Mouse (Mus musculus) neutrophil, adult 5-6 weeks (primary cell): ENCODE measurements around the gene Elavl1. TPM values are rescaled to one million over a fixed set of nuclear protein-coding genes. Genes with fewer than 3 reads are reported as not detected.
A peak's percentile ranks its signal among the peaks of the same experiment; 100 is the strongest.
"Not testable (repeated sequence)": the region's sequence is repeated elsewhere in the genome, so short reads cannot be mapped to it uniquely, and the experiment has no call there.

Source experiments
- ATAC-seq: fragments of 151-379, 151-347 bp; 2 replicates; pipeline ENCODE4 v1.8.0; 2017; ENCODE audit warnings: mild to moderate bottlenecking, moderate TSS enrichment; ENCODE audit not compliant: insufficient number of reproducible peaks, poor library complexity, low FRiP score, severe bottlenecking; ENCODE audit errors: extremely low read depth
- total RNA-seq: library from RNA; stranded (forward); fragments of 200-1000 nt; gene quantifications from 2 replicates; pipeline ENCODE4 v1.2.3, GENCODE M21; 2017

The Elavl1 gene
- total RNA-seq: 52.4 and 65.9 TPM in 2 replicates

DNA sequence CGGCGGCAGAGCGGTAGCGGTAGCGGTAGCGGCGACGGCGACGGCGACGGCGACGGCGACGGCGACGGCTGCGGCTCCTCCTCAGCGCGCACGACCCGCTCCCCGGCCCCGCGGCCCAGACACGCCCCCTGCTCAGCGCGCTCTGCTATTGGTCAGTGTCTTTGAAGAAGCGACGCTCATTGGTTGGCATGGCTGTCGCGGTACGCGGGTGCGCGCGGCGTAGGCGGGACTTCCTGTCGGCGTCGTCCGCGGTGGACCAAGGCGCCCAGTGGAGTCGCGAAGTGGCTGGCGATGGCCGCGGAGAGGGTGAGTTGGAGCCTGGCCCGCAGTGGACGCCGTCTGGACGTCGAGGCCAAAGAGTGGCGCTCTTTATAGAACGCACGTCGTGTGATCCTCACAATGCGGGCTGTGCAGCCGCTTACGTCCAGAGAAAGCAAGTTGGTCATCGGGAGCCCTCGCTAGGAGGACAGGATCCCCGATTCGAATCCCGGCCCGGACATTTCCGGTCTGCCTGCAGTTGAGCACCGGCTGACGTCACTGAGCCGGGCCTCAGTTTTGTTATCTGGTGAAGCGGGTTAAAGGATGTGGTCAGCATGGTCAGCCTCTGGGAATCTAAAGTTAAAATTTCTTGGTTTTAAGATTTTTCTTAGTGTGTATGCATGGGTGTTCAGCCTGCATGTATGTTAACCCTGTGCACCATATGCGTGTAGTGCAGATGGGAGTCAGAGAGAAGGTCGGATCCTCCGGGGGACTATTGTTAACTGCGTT, at the start of gene Elavl1, which contains the start of gene Ccl25:
Elavl1 (minus strand) TSS at position 431 of the 768 bp plus-strand sequence.
Ccl25 (plus strand) TSS at position 228 of the 768 bp plus-strand sequence.
- peak; percentile 94 for ATAC-seq

DNA sequence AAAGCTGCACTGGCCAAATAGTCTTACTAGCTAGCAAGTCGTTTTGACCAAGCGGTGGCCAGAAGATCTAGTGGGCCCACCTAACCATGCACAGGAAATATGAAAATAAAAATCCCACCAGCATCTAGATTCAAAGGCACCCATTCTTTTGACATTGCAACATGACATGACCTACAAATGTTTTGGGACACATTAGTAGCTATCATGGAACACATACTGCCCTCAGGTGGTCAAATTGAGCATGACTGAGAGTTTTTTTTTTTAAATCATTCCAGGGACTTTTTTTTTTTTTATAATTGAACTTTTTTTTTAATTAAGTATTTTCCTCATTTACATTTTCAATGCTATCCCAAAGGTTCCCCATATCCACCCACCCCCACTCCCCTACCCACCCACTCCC, 47.4 kb upstream of the Elavl1 start:
- ATAC-seq: no peak

DNA sequence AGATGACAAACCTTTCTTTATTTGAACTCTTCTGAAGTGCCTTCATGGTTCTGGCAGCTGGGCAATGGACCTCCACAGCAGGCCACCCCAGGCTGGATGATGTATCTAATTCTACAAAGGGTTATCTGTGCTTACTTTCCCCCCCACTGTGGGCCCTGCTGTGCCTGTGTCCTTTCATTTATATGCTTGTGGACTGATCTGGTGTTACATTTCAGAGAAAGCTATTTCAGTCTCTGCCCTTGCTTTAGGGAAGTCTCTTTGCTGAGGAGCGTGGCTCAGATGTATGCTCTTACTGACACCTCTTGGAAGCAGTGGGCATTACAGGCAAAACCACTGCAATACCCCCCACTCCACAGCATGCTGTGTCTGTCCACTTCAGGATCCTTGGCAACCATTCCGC, 44.9 kb upstream of the Elavl1 start:
- peak; percentile 82; the same call in 1 of the 2 replicates for ATAC-seq

DNA sequence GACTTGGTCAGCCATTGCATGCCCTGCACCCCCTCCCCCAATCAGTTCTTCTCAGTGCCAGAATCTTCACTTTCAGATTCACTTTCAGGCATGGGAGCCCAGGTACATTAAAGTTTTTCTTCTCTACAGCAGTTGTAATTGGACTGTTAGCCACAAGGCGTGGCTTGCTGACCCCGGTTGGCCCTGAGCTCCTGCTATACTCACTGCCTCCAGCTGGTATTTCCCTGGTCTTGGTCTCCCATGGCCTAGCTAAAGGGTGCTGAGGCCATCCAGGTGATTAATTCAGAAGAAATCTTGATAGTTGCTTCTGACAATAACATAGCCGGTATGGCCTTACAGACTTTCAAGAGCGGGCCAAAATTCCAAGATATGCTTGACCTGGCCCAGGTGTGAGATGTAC, 43.3 kb upstream of the Elavl1 start:
- no peak for ATAC-seq

DNA sequence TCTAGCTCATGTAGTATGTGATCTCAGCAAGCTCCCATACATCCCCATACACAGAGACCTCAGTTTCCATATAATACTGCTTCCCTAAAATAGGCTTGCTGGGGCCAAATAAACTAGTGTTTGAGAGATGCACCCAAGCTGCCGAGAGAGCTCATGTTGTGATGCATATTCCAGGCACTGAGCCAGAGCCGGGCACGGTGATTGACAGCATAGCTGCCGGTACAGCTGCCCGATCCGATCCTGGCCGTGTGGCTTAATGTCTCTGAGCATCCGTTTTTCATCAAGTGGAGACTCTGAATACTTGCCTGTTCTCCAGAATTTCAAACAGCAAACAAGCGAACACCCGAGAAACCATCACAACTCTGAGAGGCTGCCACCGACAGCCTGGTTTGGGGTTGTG, 42.6 kb upstream of the Elavl1 start:
- no peak for ATAC-seq

DNA sequence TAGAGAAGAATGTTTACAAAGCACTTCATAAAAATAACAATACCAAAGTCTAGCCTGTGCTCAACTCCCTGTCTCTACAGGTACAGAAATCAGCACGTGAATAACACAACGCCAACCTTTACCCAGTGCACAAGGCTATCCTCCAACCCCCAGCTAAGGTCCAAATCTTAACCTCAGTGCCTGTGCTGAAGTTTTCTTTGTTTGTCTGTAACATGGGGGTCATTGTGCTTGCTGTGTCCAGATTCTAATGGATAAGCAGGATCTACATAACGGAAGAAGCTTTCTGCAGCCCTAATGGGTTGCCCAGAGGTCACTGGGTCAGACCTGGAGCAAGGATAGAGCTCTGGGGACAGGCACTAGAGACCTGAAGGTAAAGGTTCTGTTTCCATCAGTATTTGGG, 41.0 kb upstream of the Elavl1 start:
- ATAC-seq: no peak

DNA sequence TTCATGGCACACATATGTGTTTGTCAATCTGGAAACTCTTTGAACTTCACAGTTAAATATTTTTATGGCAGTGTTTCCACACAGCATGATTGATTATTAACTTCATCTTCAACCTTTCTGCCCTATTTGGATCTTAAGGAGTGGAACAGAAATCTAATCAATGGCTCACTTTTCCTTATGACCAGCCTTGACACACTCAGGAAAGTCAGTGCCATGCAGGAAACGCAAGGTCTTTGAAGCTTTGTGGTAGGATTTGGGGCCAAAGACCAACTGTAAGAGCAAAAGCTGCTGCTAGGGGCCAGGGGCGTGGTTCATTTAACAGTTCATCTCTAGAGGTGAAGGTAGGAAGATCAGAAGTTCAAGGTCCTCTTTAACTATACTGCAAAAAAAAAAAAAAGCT, 35.7 kb upstream of the Elavl1 start:
- no peak for ATAC-seq

DNA sequence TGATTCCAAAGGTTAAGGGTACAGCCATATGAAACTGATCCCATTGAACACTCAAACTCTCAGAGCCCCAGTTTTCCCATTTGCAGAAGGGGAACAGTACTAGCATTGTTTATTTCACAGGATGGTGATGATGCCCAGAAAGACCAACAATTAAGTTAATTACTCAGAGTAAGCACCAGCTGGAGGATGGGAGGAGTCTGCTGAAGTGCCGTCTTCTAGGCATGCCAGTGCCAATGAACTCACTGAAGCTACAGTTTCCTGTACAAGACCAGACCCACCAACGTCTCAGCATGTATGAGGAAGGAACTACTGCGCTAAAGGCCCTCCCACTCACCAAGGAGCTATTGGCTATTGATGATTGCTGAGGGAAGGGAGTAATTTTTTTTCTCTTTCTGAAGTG, 34.1 kb upstream of the Elavl1 start:
- no peak for ATAC-seq

DNA sequence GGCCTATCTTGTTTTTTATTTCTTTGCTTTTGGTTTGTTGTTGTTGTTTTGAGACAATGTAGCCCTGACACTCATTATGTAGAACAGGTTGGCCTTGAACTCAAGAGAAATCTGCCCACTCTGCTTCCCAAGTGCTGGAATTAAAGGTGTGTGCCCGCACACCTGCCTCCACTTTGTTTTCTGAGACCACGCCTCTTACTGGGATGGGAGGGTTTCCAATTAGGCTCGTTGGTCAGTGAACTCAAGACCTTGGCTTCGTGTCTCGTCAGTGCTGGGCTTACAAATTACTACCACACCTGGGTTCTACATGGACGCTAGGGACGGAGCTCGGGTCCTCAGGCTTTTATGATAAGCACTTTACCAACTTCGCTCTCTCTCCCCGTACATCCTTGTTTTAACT, 30.2 kb upstream of the Elavl1 start:
- ATAC-seq: no peak

DNA sequence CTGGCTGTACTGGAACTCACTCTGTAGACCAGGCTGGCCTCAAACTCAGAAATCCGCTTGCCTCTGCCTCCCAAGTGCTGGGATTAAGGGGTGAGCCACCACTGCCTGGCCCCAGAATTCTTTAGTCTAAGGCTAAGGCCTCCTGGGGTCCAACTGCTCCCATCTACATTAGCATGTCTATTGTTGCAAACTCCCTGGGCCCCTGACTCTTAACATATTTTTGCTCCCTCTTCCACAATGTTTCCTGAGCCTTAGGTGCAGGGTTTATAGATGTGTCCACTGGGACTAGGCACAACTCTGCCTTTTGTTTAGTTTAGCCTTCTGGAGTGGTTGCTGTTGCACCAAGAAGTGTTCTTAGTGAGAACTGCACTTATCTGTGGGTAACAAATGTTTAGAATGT, 29.3 kb upstream of the Elavl1 start:
- no peak for ATAC-seq

DNA sequence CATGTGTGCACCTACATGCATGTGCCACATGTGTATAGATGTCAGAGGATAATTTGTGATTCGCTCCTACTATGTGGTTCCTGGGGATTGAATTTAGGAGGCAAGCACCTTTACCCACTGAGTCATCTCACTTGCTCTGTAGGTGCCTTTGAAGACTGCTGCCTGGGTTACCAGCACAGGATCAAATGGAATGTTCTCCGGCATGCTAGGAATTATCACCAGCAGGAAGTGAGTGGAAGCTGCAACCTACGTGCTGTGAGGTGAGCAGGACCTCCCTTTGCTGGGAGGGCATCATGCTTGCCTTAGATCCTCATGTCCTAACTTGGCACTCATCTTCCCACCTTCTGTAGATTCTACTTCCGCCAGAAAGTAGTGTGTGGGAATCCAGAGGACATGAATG, 28.5 kb upstream of the Elavl1 start:
- ATAC-seq: no peak

DNA sequence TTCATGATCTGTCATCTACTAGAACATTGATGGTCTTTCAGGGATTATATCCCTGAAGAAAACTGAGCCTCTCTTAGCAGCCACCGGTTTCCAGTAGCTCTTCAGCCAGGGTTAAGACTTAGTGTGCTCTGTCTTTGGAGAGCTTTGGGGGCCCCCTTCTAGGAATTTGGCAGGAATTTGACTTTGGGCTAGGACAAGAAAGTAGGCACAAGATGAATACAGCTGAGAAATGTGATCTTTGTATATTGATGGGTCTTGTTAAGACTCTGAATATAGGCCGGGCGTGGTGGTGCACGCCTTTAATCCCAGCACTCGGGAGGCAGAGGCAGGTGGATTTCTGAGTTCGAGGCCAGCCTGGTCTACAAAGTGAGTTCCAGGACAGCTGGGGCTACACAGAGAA, 27.3 kb upstream of the Elavl1 start:
- not testable (repeated sequence) for ATAC-seq

DNA sequence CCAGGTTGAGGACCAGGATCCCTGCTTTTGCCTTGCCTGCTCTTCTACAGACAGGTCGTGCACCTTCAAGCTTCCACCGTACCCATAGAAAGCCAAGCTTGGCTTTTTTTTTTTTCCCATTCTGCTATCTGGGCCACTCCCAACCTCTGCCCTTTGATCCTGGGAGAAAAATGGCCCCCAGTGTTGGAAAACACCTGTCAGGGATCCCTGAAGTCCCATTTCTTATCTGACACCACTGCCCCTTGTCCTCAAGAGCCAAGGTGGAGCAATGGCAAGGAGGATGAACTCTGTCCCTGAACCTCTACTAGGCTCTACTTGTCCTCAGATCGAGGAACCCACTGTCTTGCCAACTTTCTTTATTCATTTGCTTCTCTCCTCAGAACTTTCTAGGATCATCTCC, 25.4 kb upstream of the Elavl1 start:
- no peak for ATAC-seq

DNA sequence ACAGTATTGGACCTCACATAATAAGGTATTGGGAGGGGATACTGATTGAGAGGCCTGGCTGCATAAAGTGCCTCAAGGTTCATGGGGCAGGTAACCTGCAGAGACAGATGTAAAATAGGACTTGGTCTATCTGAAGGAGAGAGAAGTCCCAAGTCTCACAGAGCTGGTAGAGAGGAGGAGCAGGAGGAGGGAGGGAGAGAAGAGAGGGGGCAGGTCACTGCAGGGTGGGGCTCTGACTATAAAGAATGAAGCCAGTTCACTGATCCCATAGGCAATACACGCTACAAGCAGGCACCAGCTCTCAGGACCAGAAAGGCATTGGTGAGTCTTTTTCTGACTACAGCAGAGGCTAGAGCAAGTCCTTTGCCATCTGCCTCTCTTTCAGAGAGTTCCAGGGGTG, 24.1 kb upstream of the Elavl1 start:
- ATAC-seq: no peak

DNA sequence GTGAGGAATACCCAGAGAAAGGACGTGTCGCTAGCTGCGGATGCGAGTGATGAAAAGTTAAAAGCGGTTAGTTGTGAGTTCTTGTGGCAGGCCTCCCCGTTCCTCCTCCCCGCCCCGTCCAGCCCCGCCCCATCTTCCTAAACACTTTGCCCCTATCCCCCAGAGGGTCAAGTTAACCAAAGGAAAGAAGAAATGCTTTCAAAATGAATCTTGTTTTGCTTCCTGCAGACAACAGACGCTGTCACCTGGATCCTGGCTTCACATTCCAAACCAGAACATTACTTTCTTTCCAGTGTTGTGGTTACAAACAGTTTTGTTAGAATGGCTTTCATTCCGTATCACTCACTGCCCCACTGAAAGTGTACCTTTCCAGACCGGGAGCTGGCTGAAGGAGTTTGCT, 23.1 kb upstream of the Elavl1 start:
- ATAC-seq: no peak

DNA sequence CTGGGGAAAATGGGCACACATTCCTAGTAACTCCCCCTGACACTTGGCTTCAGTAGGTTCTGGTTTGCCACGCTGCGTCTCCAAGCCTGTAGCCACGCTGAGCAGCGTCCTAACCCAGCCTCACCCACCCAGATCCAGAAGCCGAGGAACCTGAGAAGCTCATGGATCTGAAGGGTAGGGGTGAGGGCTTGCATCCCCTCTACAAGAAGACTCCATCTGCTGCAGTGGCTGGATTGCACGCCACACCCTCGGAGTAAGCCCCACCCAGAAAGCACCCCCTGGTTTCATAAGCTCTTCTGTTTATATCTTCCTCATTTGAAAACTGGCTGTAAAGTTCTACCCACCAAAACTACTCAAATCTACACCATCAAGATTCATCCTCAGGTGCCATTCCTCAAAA, 22.4 kb upstream of the Elavl1 start:
- peak; percentile 57; the same call in 1 of the 2 replicates for ATAC-seq

DNA sequence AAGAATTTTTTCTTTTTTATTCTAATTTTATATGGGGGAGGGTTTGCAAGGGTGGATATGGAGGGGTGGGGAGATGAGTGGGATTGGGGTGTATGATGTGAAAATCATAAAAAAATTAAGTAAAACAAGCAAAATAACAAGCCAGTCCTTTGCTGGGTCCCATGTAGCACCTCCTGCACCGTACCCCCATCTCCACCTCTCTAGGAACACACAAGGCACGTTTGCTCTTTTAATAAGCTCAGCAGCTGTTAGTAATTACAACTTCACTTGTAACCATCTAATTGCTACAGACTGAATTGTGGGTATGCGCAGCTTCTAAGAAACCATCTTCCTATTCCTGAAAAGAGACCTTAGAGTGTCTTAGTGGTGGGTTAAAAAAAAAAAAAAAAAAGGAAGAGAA, 15.0 kb upstream of the Elavl1 start:
- ATAC-seq: no peak

DNA sequence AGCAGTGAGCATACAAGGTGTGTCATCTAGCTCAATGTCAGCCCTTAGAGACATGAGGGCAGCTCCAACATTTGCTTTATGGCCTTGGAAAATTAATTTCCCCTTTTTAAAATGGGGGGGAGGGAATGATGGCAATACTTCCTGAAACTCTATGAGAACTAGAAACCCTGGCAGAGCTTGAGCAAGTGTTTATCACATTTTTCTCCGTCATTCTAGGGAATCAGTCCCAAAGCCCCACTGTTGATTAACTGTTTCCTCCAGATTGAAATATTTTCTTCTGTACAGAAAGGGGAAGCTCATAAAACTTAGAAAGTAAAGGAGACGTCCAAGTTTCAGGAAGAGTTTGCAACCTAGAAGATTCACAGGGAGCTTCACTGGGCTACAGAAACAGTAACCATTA, 10.5 kb upstream of the Elavl1 start:
- ATAC-seq: no peak

DNA sequence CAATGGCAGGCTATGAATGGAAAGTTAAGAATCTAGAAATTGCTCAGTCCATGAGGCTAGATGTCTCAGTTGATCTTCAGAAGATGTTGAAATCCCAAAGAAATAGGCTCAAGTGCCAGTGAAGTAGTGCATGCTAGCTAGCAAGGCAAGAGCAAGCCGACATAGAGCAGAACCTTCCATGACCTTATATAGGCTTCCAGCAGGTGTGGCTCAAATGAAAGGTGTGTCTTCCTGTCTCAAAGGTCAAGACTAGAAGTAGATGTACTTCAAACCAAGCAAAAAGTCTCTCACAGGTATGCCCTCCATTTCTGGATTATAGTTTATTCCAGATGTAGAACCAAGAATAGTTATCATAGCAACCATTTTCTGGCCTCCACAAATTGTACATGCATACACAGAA, 8.8 kb upstream of the Elavl1 start:
- ATAC-seq: no peak

DNA sequence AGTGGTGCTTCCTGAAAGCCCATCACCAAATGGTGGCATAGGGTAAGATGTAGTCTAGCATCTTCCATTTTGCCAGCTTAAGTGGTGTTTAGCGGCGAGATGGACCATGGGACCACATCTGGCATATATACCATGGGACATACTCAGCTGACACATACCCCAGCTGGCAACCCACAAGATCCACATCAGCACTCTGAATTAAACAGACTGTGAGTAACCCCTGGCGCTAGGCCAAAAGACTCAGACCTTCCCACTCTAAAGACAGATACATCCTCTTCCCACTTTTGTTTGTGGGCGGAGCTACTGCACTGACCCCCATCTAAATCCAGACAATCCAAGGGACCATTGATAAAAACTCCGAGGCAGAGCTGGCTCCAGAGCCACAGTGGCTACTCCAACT, 3.8 kb upstream of the Elavl1 start:
- ATAC-seq: no peak

DNA sequence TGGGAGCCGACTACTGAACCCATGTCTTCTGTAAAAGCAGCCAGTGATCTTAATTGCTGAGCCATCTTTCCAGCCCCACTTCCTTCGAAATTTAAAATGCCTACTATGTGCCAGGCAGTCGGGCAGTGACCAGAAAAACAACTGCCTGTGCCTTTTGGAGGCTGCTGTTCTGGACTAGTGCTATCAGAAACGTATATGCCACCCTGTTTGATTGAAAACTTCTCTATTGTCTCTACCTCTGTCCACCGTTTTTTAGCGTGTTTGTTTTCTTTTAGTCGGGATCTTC, 481 bp upstream of the Elavl1 start:
- no peak for ATAC-seq
